Mouse (Mus musculus): ENCODE results near the gene Bfar.

DNA sequence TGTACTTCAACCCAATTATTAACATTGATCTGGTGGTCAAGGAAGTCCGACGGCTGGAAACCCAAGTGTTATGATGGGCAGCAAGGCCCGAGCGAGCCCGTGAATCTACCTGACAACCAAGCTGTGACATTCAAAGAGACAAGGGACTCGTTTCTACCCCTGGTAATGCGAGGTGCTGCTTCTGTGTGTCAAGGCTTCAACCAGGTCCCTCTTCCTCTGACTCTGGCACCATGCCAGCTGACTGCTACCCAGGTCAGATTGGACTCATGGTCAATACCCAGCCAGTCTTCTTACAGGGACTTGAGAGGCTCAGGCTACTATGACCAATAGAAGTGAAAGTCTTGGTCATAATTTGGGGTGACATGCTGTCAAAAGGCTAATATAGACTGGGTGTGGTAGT lies 30.5 kb downstream of the Bfar start:
- no peak for TF ChIP-seq CTCF (IDR thresholded peaks at IDR 0.05; ENCODE audit: insufficient read depth, low read length)
- no peak for TF ChIP-seq POLR2A (IDR thresholded peaks at IDR 0.05; ENCODE audit: borderline replicate concordance, extremely low read depth, low read depth, low read length)

Data from lung, adult 2 months (tissue).